Mouse (Mus musculus): ENCODE results near the gene Dda1.

The Dda1 gene

GRCm38 (mm10) chr8:71468001-71468400, 998 bp upstream of the Dda1 start:
- DNase-seq (ENCODE audit: low spot score in 2 of 2) = no peak

- peak; percentile 60 to 66 for DNase-seq (ENCODE audit: low spot score in 2 of 2)
Observed at GRCm38 (mm10) chr8:71469411-71469810, 412 bp downstream of the Dda1 start.

- DNase-seq (ENCODE audit: low spot score in 2 of 2) = no peak
Observed at GRCm38 (mm10) chr8:71470146-71470912, 1.3 kb downstream of the Dda1 start.

- DNase-seq (ENCODE audit: low spot score in 2 of 2) = no peak
Observed at GRCm38 (mm10) chr8:71470913-71471255, 1.9 kb downstream of the Dda1 start.

GRCm38 (mm10) chr8:71471861-71472260, 2.9 kb downstream of the Dda1 start:
- DNase-seq (ENCODE audit: low spot score in 2 of 2) = no peak

GRCm38 (mm10) chr8:71472601-71473386, 3.8 kb downstream of the Dda1 start:
- no peak for DNase-seq (ENCODE audit: low spot score in 2 of 2)

- DNase-seq (ENCODE audit: low spot score in 2 of 2) = no peak
Observed at GRCm38 (mm10) chr8:71474344-71474743, 5.3 kb downstream of the Dda1 start.

- no peak for DNase-seq (ENCODE audit: low spot score in 2 of 2)
Observed at GRCm38 (mm10) chr8:71474785-71475701, 6.0 kb downstream of the Dda1 start.

- DNase-seq (ENCODE audit: low spot score in 2 of 2) = no peak
Observed at GRCm38 (mm10) chr8:71475702-71476075, 6.7 kb downstream of the Dda1 start.

- DNase-seq (ENCODE audit: low spot score in 2 of 2) = peak; percentile 74 to 84
Observed at GRCm38 (mm10) chr8:71476099-71476940, 7.3 kb downstream of the Dda1 start.

GRCm38 (mm10) chr8:71477196-71477845, 8.3 kb downstream of the Dda1 start:
- DNase-seq (ENCODE audit: low spot score in 2 of 2) = no peak

- no peak for DNase-seq (ENCODE audit: low spot score in 2 of 2)
Observed at GRCm38 (mm10) chr8:71478943-71479342, 9.9 kb downstream of the Dda1 start.

- no peak for DNase-seq (ENCODE audit: low spot score in 2 of 2)
Observed at GRCm38 (mm10) chr8:71483932-71484331, 14.9 kb downstream of the Dda1 start.

GRCm38 (mm10) chr8:71484736-71485135, 15.7 kb downstream of the Dda1 start:
- no peak for DNase-seq (ENCODE audit: low spot score in 2 of 2)

GRCm38 (mm10) chr8:71485142-71486135, 16.4 kb downstream of the Dda1 start, which contains the start of gene Ano8:
Ano8 (minus strand) TSS chr8:71485963.
- peak; percentile 88 to 90 for DNase-seq (ENCODE audit: low spot score in 2 of 2)

- DNase-seq (ENCODE audit: low spot score in 2 of 2) = no peak
Observed at GRCm38 (mm10) chr8:71486136-71486529, 17.1 kb downstream of the Dda1 start.

- peak; percentile 79 to 87 for DNase-seq (ENCODE audit: low spot score in 2 of 2)
Observed at GRCm38 (mm10) chr8:71487691-71488445, 18.9 kb downstream of the Dda1 start, which contains the start of gene Gtpbp3. Gtpbp3 (plus strand) TSS chr8:71488103.

- peak; percentile 85 to 91 for DNase-seq (ENCODE audit: low spot score in 2 of 2)
Observed at GRCm38 (mm10) chr8:71488454-71488853, 19.5 kb downstream of the Dda1 start.

Data from right cerebral cortex, adult 2 months (tissue).